Mouse (Mus musculus): Measurements from ENCODE around the gene Scn11a. TPM values are rescaled to one million over a fixed set of nuclear protein-coding genes. Genes with fewer than 3 reads are reported as not detected.

The Scn11a gene
- polyA plus RNA-seq, 1 experiment from 2014 or later = 0.87 TPM

DNA sequence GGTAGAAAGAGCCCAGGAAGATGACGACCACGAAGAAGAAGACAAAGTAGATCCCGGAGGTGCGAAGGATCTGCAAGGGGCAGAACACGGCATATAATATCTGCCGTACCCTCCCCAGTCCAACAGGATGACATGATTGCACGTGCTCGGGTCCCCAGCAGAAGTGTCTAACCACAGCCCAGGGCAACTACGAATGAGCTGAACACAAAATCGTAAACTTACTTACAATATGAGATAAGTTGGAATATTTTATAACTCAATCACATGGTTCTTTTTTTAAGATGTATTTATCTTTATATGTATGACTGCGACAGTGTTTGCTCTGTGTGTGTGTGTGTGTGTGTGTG, 20.8 kb downstream of the Scn11a start:
- Histone ChIP-seq H3K36me3 (ENCODE audit: control insufficient read depth, insufficient read depth, low read length) (no peaks in the 10 kb centered on the region), H3K4me3 (ENCODE audit: low read depth, low read length) (no peak overlapping the region), H3K27me3 (ENCODE audit: control insufficient read depth, insufficient read depth, low read length) (no peaks in the 10 kb centered on the region), H3K4me2 (ENCODE audit: low read depth, severe bottlenecking) (no peak overlapping the region), H3K4me1 (ENCODE audit: control insufficient read depth, insufficient read depth, low read length) (no peaks in the 10 kb centered on the region), H3K9ac (ENCODE audit: low read length) (no peak overlapping the region), H3K27ac (replicated peaks; ENCODE audit: low read depth, low read length) (no peak overlapping the region), H3K9me3 (ENCODE audit: control insufficient read depth, low read length) (no peaks in the 10 kb centered on the region)
- 89% methylated on average over 11 of the region's 11 CpGs for WGBS
- ATAC-seq (ENCODE audit: insufficient number of reproducible peaks, low FRiP score, low TSS enrichment, low read depth) = no peak
- no peak for DNase-seq (ENCODE audit: low spot score)

- Histone ChIP-seq H3K9me3 (ENCODE audit: control insufficient read depth, low read length) (no peaks in the 10 kb centered on the region), H3K9ac (ENCODE audit: low read length) (no peak overlapping the region), H3K4me2 (ENCODE audit: low read depth, severe bottlenecking) (no peak overlapping the region), H3K4me3 (ENCODE audit: low read depth, low read length) (no peak overlapping the region), H3K4me1 (ENCODE audit: control insufficient read depth, insufficient read depth, low read length) (no peaks in the 10 kb centered on the region), H3K27ac (replicated peaks; ENCODE audit: low read depth, low read length) (no peak overlapping the region), H3K27me3 (ENCODE audit: control insufficient read depth, insufficient read depth, low read length) (no peaks in the 10 kb centered on the region), H3K36me3 (ENCODE audit: control insufficient read depth, insufficient read depth, low read length) (no peaks in the 10 kb centered on the region)
- 76% methylated on average over 15 of the region's 15 CpGs for WGBS
- DNase-seq (ENCODE audit: low spot score) = no peak
- no peak for ATAC-seq (ENCODE audit: insufficient number of reproducible peaks, low FRiP score, low TSS enrichment, low read depth)
Measured at GRCm38 (mm10) chr9:119803845-119804500, 21.3 kb downstream of the Scn11a start.

DNA sequence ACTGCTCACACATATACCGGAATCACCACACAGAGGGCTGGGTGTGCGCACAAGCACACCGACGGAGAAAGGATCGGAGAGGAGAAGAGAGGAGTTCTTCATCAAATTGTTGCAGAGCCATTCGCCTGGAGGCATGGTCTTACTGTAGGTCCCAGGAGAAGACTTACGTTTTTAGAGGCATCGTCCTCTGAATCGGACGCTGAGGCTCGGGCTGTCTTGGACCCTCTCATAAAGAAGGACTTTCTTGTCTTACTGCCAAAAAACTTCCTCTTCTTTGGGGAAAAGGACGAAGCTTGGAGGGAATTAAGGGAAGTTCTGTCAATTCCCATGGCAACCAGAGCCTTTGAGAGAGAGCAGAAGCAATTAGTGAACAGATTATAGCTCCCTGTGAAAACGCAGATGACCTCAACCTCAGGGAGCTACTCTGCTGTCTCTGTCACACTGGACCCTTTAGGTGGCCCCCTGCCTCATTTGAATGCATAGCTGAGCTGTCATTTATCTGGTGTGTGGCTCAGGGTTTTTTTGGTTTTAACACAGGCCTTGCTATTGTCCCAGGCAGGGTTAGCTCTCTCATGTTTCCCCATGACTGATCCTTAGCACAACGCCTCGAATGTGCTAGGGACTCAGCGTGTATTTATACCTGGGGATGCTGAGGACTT, 22.0 kb downstream of the Scn11a start:
- H3K27ac ChIP-seq (replicated peaks; ENCODE audit: low read depth, low read length) = no peak overlapping the region
- ATAC-seq (ENCODE audit: insufficient number of reproducible peaks, low FRiP score, low TSS enrichment, low read depth) (no peak), DNase-seq (ENCODE audit: low spot score) (no peak)
- no peak overlapping the region for H3K4me3 ChIP-seq (ENCODE audit: low read depth, low read length)
- no peaks in the 10 kb centered on the region for H3K9me3 ChIP-seq (ENCODE audit: control insufficient read depth, low read length)
- no peaks in the 10 kb centered on the region for H3K36me3 ChIP-seq (ENCODE audit: control insufficient read depth, insufficient read depth, low read length)
- no peaks in the 10 kb centered on the region for H3K4me1 ChIP-seq (ENCODE audit: control insufficient read depth, insufficient read depth, low read length)
- H3K4me2 ChIP-seq (ENCODE audit: low read depth, severe bottlenecking) = no peak overlapping the region
- no peak overlapping the region for H3K9ac ChIP-seq (ENCODE audit: low read length)
- WGBS = 70% methylated on average over 16 of the region's 16 CpGs
- H3K27me3 ChIP-seq (ENCODE audit: control insufficient read depth, insufficient read depth, low read length) = no peaks in the 10 kb centered on the region

DNA sequence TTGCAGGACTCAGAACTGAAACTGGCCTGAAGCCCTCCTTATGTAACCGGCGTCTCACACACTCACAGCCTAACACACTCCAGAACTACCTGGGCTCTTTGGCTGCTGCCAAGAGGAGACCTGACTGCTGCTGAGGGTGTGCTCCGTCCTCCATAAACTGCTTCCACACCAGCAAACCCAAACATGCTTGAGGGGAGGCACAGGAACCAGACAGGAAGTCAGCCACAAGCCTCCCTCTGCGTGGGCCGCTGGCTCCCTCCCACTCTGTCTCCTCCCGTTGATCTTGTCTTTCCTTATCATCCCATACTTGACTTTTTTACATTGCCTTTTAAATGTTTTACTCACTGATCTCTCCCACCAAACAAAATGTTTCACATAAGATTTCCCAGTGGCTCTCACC, 23.8 kb downstream of the Scn11a start:
- no peaks in the 10 kb centered on the region for H3K9me3 ChIP-seq (ENCODE audit: control insufficient read depth, low read length)
- H3K9ac ChIP-seq (ENCODE audit: low read length) = no peak overlapping the region
- DNase-seq (ENCODE audit: low spot score) (no peak), ATAC-seq (ENCODE audit: insufficient number of reproducible peaks, low FRiP score, low TSS enrichment, low read depth) (no peak)
- no peak overlapping the region for H3K4me2 ChIP-seq (ENCODE audit: low read depth, severe bottlenecking)
- WGBS = 76% methylated on average over 6 of the region's 6 CpGs
- no peaks in the 10 kb centered on the region for H3K4me1 ChIP-seq (ENCODE audit: control insufficient read depth, insufficient read depth, low read length)
- H3K27me3 ChIP-seq (ENCODE audit: control insufficient read depth, insufficient read depth, low read length) = no peaks in the 10 kb centered on the region
- H3K27ac ChIP-seq (replicated peaks; ENCODE audit: low read depth, low read length) = no peak overlapping the region
- H3K4me3 ChIP-seq (ENCODE audit: low read depth, low read length) = no peak overlapping the region
- no peaks in the 10 kb centered on the region for H3K36me3 ChIP-seq (ENCODE audit: control insufficient read depth, insufficient read depth, low read length)

DNA sequence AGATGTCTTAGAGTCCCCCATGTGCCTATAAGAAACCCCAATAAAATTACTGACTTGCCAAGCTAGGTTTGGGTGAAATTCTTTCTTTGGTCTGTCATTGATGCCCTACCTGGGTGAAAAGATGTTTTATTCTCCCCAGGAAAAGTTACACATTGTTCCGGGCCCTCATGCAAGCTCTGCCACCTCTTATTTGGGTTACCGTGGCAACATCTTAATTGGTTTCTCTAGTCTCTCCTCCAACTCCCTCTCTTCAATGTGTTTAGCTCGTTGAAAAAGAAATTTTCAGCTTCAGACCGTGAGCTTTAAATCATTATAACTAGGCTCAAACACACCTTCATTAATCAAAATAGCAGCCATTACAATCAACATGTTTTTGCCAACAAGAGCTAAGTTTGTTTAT, 28.5 kb downstream of the Scn11a start:
- H3K27me3 ChIP-seq (ENCODE audit: control insufficient read depth, insufficient read depth, low read length) = no peaks in the 10 kb centered on the region
- H3K4me1 ChIP-seq (ENCODE audit: control insufficient read depth, insufficient read depth, low read length) = no peaks in the 10 kb centered on the region
- 82% methylated on average over 4 of the region's 4 CpGs for WGBS
- H3K9ac ChIP-seq (ENCODE audit: low read length) = no peak overlapping the region
- H3K36me3 ChIP-seq (ENCODE audit: control insufficient read depth, insufficient read depth, low read length) = no peaks in the 10 kb centered on the region
- H3K27ac ChIP-seq (replicated peaks; ENCODE audit: low read depth, low read length) = no peak overlapping the region
- no peak overlapping the region for H3K4me3 ChIP-seq (ENCODE audit: low read depth, low read length)
- no peak overlapping the region for H3K4me2 ChIP-seq (ENCODE audit: low read depth, severe bottlenecking)
- ATAC-seq (ENCODE audit: insufficient number of reproducible peaks, low FRiP score, low TSS enrichment, low read depth) = no peak
- H3K9me3 ChIP-seq (ENCODE audit: control insufficient read depth, low read length) = no peaks in the 10 kb centered on the region
- no peak for DNase-seq (ENCODE audit: low spot score)

GRCm38 (mm10) chr9:119795254-119795912, 29.9 kb downstream of the Scn11a start:
- no peak for DNase-seq (ENCODE audit: low spot score)
- no peaks in the 10 kb centered on the region for H3K27me3 ChIP-seq (ENCODE audit: control insufficient read depth, insufficient read depth, low read length)
- H3K4me1 ChIP-seq (ENCODE audit: control insufficient read depth, insufficient read depth, low read length) = no peaks in the 10 kb centered on the region
- no peaks in the 10 kb centered on the region for H3K36me3 ChIP-seq (ENCODE audit: control insufficient read depth, insufficient read depth, low read length)
- no peak for ATAC-seq (ENCODE audit: insufficient number of reproducible peaks, low FRiP score, low TSS enrichment, low read depth)
- H3K27ac ChIP-seq (replicated peaks; ENCODE audit: low read depth, low read length) = no peak overlapping the region
- no peak overlapping the region for H3K4me2 ChIP-seq (ENCODE audit: low read depth, severe bottlenecking)
- H3K9ac ChIP-seq (ENCODE audit: low read length) = no peak overlapping the region
- H3K4me3 ChIP-seq (ENCODE audit: low read depth, low read length) = no peak overlapping the region
- no peaks in the 10 kb centered on the region for H3K9me3 ChIP-seq (ENCODE audit: control insufficient read depth, low read length)
- WGBS = 76% methylated on average over 15 of the region's 15 CpGs

GRCm38 (mm10) chr9:119794470-119794869, 30.8 kb downstream of the Scn11a start:
- no peak overlapping the region for H3K9ac ChIP-seq (ENCODE audit: low read length)
- H3K4me2 ChIP-seq (ENCODE audit: low read depth, severe bottlenecking) = no peak overlapping the region
- H3K9me3 ChIP-seq (ENCODE audit: control insufficient read depth, low read length) = no peaks in the 10 kb centered on the region
- no peaks in the 10 kb centered on the region for H3K27me3 ChIP-seq (ENCODE audit: control insufficient read depth, insufficient read depth, low read length)
- no peak overlapping the region for H3K27ac ChIP-seq (replicated peaks; ENCODE audit: low read depth, low read length)
- DNase-seq (ENCODE audit: low spot score) (no peak), ATAC-seq (ENCODE audit: insufficient number of reproducible peaks, low FRiP score, low TSS enrichment, low read depth) (no peak)
- WGBS = 70% methylated on average over 4 of the region's 4 CpGs
- H3K36me3 ChIP-seq (ENCODE audit: control insufficient read depth, insufficient read depth, low read length) = no peaks in the 10 kb centered on the region
- H3K4me1 ChIP-seq (ENCODE audit: control insufficient read depth, insufficient read depth, low read length) = no peaks in the 10 kb centered on the region
- no peak overlapping the region for H3K4me3 ChIP-seq (ENCODE audit: low read depth, low read length)

- Histone ChIP-seq H3K27me3 (ENCODE audit: control insufficient read depth, insufficient read depth, low read length) (no peaks in the 10 kb centered on the region), H3K4me2 (ENCODE audit: low read depth, severe bottlenecking) (no peak overlapping the region), H3K9ac (ENCODE audit: low read length) (no peak overlapping the region), H3K36me3 (ENCODE audit: control insufficient read depth, insufficient read depth, low read length) (no peaks in the 10 kb centered on the region), H3K27ac (replicated peaks; ENCODE audit: low read depth, low read length) (no peak overlapping the region), H3K9me3 (ENCODE audit: control insufficient read depth, low read length) (no peaks in the 10 kb centered on the region), H3K4me1 (ENCODE audit: control insufficient read depth, insufficient read depth, low read length) (no peaks in the 10 kb centered on the region), H3K4me3 (ENCODE audit: low read depth, low read length) (no peak overlapping the region)
- ATAC-seq (ENCODE audit: insufficient number of reproducible peaks, low FRiP score, low TSS enrichment, low read depth) (no peak), DNase-seq (ENCODE audit: low spot score) (peak; percentile 56)
- WGBS = 50% methylated on average over 9 of the region's 9 CpGs
Measured at GRCm38 (mm10) chr9:119792505-119792904, 32.8 kb downstream of the Scn11a start.

Data from limb, embryonic 11.5 days (tissue).